Mouse (Mus musculus) brown adipose tissue, adult 24 weeks (tissue): ENCODE measurements around the gene Rarb. TPM values are rescaled to one million over a fixed set of nuclear protein-coding genes. Genes with fewer than 3 reads are reported as not detected.

Experiments
- H3K27ac ChIP-seq: fragments of 200-500 bp; replicated peaks from 2 replicates; pipeline ENCODE4 v1.5.1; 2012; ENCODE audit warnings: low read depth, mild to moderate bottlenecking, low read length
- H3K4me1 ChIP-seq: fragments of 200-500 bp; 2 replicates; pipeline ENCODE4 v1.6.1; 2012; ENCODE audit warnings: low read length, mixed read lengths; ENCODE audit not compliant: control insufficient read depth, insufficient read depth, insufficient read length
- H3K4me3 ChIP-seq: fragments of 200-500 bp; 2 replicates; pipeline ENCODE4 v1.5.1; 2012; ENCODE audit warnings: low read depth, mild to moderate bottlenecking, low read length, moderate library complexity; ENCODE audit not compliant: insufficient read depth
- polyA plus RNA-seq: library from polyadenylated mRNA; stranded (reverse); fragments of >200 nt; gene quantifications from 2 replicates; pipeline ENCODE4 v1.2.4, GENCODE M21; 2012; ENCODE audit not compliant: missing spikeins, insufficient read depth, insufficient read length

Gene Rarb
- polyA plus RNA-seq, 1 experiment, result 9.2 TPM

- Histone ChIP-seq H3K4me3 (no peak overlapping the region), H3K27ac (no peak overlapping the region), H3K4me1 (no peaks in the 10 kb centered on the region)
Observed at GRCm38 (mm10) chr14:16695453-16696120, 123.4 kb downstream of the Rarb start.

DNA sequence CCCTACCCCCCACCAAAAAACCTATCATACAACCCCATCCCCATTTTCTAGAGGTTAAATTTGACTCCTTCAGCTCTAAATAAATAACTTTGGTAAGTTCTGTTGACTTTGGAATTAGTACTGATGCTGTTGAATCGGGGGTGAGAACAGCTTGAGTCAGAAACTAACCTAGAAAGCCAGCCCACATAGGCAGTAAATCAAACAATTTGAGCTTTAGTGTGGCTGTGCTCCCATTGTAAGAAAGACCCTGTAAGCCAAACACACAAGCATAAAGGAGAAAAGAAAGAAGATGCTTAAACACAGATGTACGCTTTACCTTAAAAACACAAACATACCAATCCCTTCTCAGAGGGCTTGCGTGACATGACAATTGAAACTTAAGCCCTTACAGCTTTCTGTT, 140.6 kb downstream of the Rarb start:
- Histone ChIP-seq H3K4me3 (no peak overlapping the region), H3K4me1 (no peaks in the 10 kb centered on the region), H3K27ac (no peak overlapping the region)

GRCm38 (mm10) chr14:16677081-16677480, 141.9 kb downstream of the Rarb start:
- Histone ChIP-seq H3K4me1 (no peaks in the 10 kb centered on the region), H3K27ac (no peak overlapping the region), H3K4me3 (no peak overlapping the region)

DNA sequence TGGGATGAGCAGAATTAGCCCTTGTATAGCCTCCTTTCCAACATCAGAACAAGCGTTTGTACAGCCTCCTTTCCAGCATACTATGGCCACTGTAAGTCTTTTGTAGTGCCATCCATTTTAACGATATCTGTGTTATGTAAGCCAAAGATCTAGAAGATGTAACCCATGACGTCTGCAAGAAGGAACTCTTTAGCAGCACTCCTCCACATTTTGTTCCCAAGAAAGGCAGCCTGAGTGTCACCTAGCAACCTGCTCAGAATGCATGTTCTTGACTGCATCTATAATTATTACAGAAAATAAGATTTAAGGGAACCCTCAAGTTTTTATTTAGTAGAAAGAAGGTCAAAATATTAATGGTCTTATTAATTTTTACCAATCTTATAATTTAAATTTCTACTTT, 148.4 kb downstream of the Rarb start:
- Histone ChIP-seq H3K4me3 (no peak overlapping the region), H3K4me1 (no peaks in the 10 kb centered on the region), H3K27ac (no peak overlapping the region)

- Histone ChIP-seq H3K4me3 (no peak overlapping the region), H3K27ac (no peak overlapping the region), H3K4me1 (no peaks in the 10 kb centered on the region)
Observed at GRCm38 (mm10) chr14:16639153-16639943, 179.6 kb downstream of the Rarb start.

DNA sequence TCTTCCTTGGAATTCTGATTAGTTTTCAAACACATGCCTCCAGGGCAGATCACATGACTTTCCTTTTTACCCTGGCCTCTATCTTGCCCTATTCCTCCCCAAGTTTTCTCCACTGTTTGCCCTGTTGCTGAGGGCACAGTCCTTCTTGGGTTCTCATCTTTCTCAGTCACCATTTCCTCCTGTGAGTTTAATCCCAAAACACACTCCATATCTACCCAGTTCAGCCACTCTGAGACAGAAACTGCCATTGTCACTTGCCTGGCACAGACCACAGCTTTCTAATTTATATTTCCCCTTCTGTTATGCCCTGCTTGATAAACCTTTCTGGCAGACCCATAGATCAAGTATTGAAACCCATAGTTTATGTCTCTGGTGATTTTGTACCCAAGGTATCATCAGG, 205.0 kb downstream of the Rarb start:
- Histone ChIP-seq H3K4me3 (no peak overlapping the region), H3K27ac (no peak overlapping the region)

GRCm38 (mm10) chr14:16605480-16605879, 213.5 kb downstream of the Rarb start:
- Histone ChIP-seq H3K27ac (no peak overlapping the region), H3K4me3 (no peak overlapping the region), H3K4me1 (no peaks in the 10 kb centered on the region)

More for the DNA sequence above, 205.0 kb downstream of the Rarb start:
- H3K4me1 ChIP-seq, result no peaks in the 10 kb centered on the region

GRCm38 (mm10) chr14:16604469-16605064, 214.4 kb downstream of the Rarb start:
- Histone ChIP-seq H3K4me3 (no peak overlapping the region), H3K4me1 (no peaks in the 10 kb centered on the region), H3K27ac (no peak overlapping the region)

- peak overlapping the region; percentile 6 for H3K27ac ChIP-seq
- H3K4me1 ChIP-seq, result peaks cover 3% of the 10 kb centered on the region; the same call in 1 of the 2 replicates
- no peak overlapping the region for H3K4me3 ChIP-seq
Observed at GRCm38 (mm10) chr14:16603040-16603590, 215.8 kb downstream of the Rarb start.

DNA sequence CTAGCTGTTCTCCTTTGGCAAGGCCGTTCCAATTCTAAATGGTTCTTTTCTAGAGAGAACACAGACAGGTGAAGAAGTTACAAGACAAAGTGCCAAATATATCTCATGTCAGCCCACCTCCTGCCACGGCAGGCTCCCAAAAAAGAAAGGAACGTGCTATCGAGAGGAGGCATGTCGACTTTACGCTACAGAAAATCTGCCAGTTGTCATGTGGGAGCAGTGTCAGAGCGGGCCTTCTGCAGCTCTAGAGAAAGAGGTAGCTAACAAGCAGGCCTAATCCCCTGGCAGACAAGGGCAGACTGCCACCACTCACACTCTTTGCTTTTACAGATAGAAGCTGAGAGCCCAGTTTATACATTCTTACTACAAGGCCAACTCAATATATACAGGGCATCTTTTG, 219.7 kb downstream of the Rarb start:
- H3K27ac ChIP-seq, result no peak overlapping the region
- H3K4me1 ChIP-seq, result peaks cover 6% of the 10 kb centered on the region; the same call in 1 of the 2 replicates

GRCm38 (mm10) chr14:16598074-16598501, 220.9 kb downstream of the Rarb start:
- peaks cover 6% of the 10 kb centered on the region; the same call in 1 of the 2 replicates for H3K4me1 ChIP-seq
- no peak overlapping the region for H3K27ac ChIP-seq
- H3K4me3 ChIP-seq, result no peak overlapping the region

More for the DNA sequence above, 219.7 kb downstream of the Rarb start:
- H3K4me3 ChIP-seq, result no peak overlapping the region

DNA sequence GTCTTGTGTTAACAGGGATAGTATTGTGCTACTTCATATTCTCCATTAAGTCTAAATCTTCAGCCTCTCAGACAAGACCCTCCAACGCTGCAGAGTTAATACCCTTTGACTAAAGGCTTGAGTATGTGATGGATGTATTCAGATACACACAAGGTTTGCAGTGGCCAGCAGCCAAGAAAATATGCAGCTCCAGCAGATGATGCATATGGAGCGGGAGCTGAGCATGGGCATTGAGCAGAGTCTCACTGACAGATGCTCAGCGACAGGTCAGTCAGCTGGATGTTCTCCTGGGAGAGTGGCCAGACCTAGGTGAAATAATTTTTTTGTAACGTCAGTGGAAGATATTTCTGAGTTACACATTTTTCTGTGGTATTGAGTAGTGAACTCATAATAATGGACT, 229.8 kb downstream of the Rarb start:
- Histone ChIP-seq H3K4me1 (no peaks in the 10 kb centered on the region), H3K4me3 (no peak overlapping the region), H3K27ac (no peak overlapping the region)

DNA sequence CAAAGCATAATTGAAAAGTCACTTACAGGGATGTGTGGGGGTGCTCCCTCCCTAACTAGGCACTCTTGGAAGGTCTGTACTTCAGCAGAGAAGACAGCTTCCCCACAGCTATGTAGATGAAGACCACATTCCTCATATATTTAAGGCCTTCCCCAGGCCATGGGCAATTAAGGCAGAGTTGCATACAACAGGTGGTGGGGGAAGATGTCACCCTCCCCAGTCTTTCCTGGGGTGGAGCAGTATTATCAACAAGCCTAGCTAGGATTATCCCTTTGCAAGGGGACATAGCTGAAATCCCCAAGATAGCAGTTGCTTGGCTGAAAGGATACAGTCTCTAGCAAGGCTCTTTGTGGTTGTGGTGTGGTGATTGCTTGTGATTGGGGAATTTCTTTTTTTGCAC, 240.9 kb downstream of the Rarb start:
- Histone ChIP-seq H3K27ac (no peak overlapping the region), H3K4me1 (0 out of 2 replicates have a peak, but pooled peaks cover 2% of the 10 kb centered on the region), H3K4me3 (no peak overlapping the region)

GRCm38 (mm10) chr14:16577049-16577448, 241.9 kb downstream of the Rarb start:
- Histone ChIP-seq H3K27ac (no peak overlapping the region), H3K4me1 (0 out of 2 replicates have a peak, but pooled peaks cover 2% of the 10 kb centered on the region), H3K4me3 (no peak overlapping the region)
